Mouse (Mus musculus): Measurements from ENCODE around the gene Fam189a2.

GRCm38 (mm10) chr19:24019609-24020008 is 11.2 kb downstream of the Fam189a2 start:
- TF ChIP-seq CTCF (IDR thresholded peaks at IDR 0.05; ENCODE audit: low read depth) = no peak
- no peak for TF ChIP-seq EP300 (IDR thresholded peaks at IDR 0.05; ENCODE audit: low read depth)

Data from heart, postnatal 0 days (tissue).